Comparison of ENCODE assay signal across 15 mouse cellular contexts in the genomic region with DNA sequence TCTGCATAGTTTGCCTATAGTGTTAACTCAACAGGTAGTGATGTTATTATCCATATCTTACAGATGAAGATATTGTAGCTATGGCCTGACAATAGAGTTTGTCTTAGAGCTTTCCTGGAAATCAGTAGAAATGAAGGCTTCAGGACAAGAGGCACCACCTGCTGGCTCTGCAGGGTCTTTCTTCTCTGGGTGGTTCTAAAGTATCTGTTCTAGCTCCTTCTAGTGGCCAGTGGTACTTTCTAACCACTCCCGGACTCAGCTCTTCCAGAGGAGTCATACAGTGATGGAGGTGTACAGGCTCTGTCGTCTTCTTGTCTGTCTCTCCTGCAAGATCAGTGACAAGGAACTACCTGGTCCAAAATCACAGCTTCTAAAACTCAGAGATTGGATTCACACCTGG. TPM values are rescaled to one million over a fixed set of nuclear protein-coding genes. Genes with fewer than 3 reads are reported as not detected.
DNase-seq lines count a peak whose midpoint lies in the region; ATAC-seq and TF ChIP-seq lines count a peak whose summit lies in the region.
"Had no signal": no experiment of that assay in that cellular context is flagged by ENCODE, and none has a peak within 500 bp of the region (broad histone marks: within the 10 kb centered on the region; RNA-seq: fewer than 3 reads in every experiment).

No protein-coding gene starts in this region.

- no peak overlapping the region for H3K4me2 ChIP-seq in forebrain, postnatal 0 days (ENCODE audit: low read depth)
- H3K4me2 ChIP-seq in forebrain, embryonic 15.5 days (replicated peaks) = no peak overlapping the region
- H3K4me2 ChIP-seq: lung, embryonic 15.5 days; midbrain, embryonic 12.5 days had no signal

- no peak overlapping the region for H3K4me3 ChIP-seq in forebrain, postnatal 0 days (ENCODE audit: low read depth, low read length)
- no peak overlapping the region for H3K4me3 ChIP-seq in forebrain, embryonic 15.5 days
- H3K4me3 ChIP-seq in left cerebral cortex, adult 2 months = no peak overlapping the region
- H3K4me3 ChIP-seq: lung, embryonic 15.5 days; midbrain, embryonic 12.5 days had no signal

- no peak overlapping the region for H3K9ac ChIP-seq in forebrain, postnatal 0 days
- no peak overlapping the region for H3K9ac ChIP-seq in forebrain, embryonic 15.5 days (replicated peaks)
- H3K9ac ChIP-seq: lung, embryonic 15.5 days; midbrain, embryonic 12.5 days had no signal

- H3K27ac ChIP-seq in forebrain, postnatal 0 days (ENCODE audit: low read depth, low read length) = no peak overlapping the region
- no peak overlapping the region for H3K27ac ChIP-seq in forebrain, embryonic 15.5 days (replicated peaks)
- H3K27ac ChIP-seq in left cerebral cortex, adult 2 months = no peak overlapping the region
- H3K27ac ChIP-seq: lung, embryonic 15.5 days; midbrain, embryonic 12.5 days had no signal

- H3K4me1 ChIP-seq in forebrain, postnatal 0 days (ENCODE audit: insufficient read depth) = no peaks in the 10 kb centered on the region
- no peaks in the 10 kb centered on the region for H3K4me1 ChIP-seq in forebrain, embryonic 15.5 days
- H3K4me1 ChIP-seq: lung, embryonic 15.5 days; midbrain, embryonic 12.5 days had no signal

- no peaks in the 10 kb centered on the region for H3K27me3 ChIP-seq in forebrain, postnatal 0 days (ENCODE audit: insufficient read depth, low read length)
- H3K27me3 ChIP-seq in forebrain, embryonic 15.5 days = no peaks in the 10 kb centered on the region
- H3K27me3 ChIP-seq: lung, embryonic 15.5 days; midbrain, embryonic 12.5 days had no signal

- H3K9me3 ChIP-seq in forebrain, postnatal 0 days (ENCODE audit: low read length) = no peaks in the 10 kb centered on the region
- no peaks in the 10 kb centered on the region for H3K9me3 ChIP-seq in forebrain, embryonic 15.5 days
- H3K9me3 ChIP-seq: lung, embryonic 15.5 days; midbrain, embryonic 12.5 days had no signal

- H3K36me3 ChIP-seq in forebrain, postnatal 0 days (ENCODE audit: insufficient read depth) = no peaks in the 10 kb centered on the region
- H3K36me3 ChIP-seq in forebrain, embryonic 15.5 days = no peaks in the 10 kb centered on the region
- H3K36me3 ChIP-seq: midbrain, embryonic 12.5 days had no signal

- no peak for DNase-seq in forebrain, postnatal 0 days
- no peak for DNase-seq in left cerebral cortex, adult 2 months (ENCODE audit: extremely low spot score in 1 of 2, low spot score in 2 of 2)
- DNase-seq in left cerebral cortex, postnatal 14 days (ENCODE audit: low spot score in 2 of 2) = no peak
- DNase-seq in 3T3-L1 (ENCODE audit: low read depth, low spot score) (peak; percentile 67), ZHBTc4 (ENCODE audit: low read depth, low spot score) (peak; percentile 27)
- DNase-seq in urinary bladder, postnatal 14 days (ENCODE audit: low spot score) = no peak
- no peak for DNase-seq in spleen, adult 12 weeks (ENCODE audit: low spot score)
- DNase-seq: cerebellum, adult 2 months; heart, adult 11 months; heart, postnatal 10 days; right cerebral cortex, postnatal 25 days; thymus, postnatal 25 days had no signal

- 63% methylated on average over 2 of the region's 2 CpGs for WGBS in forebrain, postnatal 0 days
- 64% methylated on average over 2 of the region's 2 CpGs for whole genome bisulfite sequencing in forebrain, embryonic 15.5 days

- intact Hi-C loops in left cerebral cortex, adult 2 months (cut with DNase I) = no loop called here
- intact Hi-C loops in left cerebral cortex, postnatal 14 days (cut with DNase I) = no loop called here

- ATAC-seq in forebrain, postnatal 0 days = no peak
- ATAC-seq in forebrain, embryonic 15.5 days (replicated peaks) = no peak

- TF ChIP-seq CTCF in forebrain, postnatal 0 days (IDR thresholded peaks at IDR 0.05; ENCODE audit: low read depth) = peak; percentile 37; the same call in 1 of the 2 replicates
- peak; percentile 55 for TF ChIP-seq CTCF in left cerebral cortex, adult 2 months (IDR thresholded peaks at IDR 0.05)

RNA-seq across cellular contexts. Expression of gene Hacd2, which starts 46.7 kb away (rescaled TPM):
- total RNA-seq in forebrain, postnatal 0 days (2014; rRNA removed) = 13.5 and 13.9 TPM in 2 replicates
- polyA plus RNA-seq in forebrain, postnatal 0 days (2015; fragmentation: Nextera tagmentation; extraction: Ambion mirVana) = 46.3 and 50.4 TPM in 2 replicates
- 39.6 and 41.6 TPM in 2 replicates for polyA plus RNA-seq in forebrain, embryonic 15.5 days (2015; fragmentation: Nextera tagmentation; extraction: Ambion mirVana)
- 10 to 100 TPM; 25.3 to 30.2 TPM for total RNA-seq in left cerebral cortex, adult 2 months (2021)
- 10 to 100 TPM; 27.6 to 33.0 TPM for total RNA-seq in left cerebral cortex, postnatal 14 days (2021)

Comparison
In these comparisons a context has a peak if more than half of its experiments do, and no peak if none do; other contexts are left out.
1. DNase-seq: peak in 3T3-L1 (single experiment) and ZHBTc4 (single experiment); none in forebrain, postnatal 0 days (single experiment), left cerebral cortex, adult 2 months (0 of 2), left cerebral cortex, postnatal 14 days (0 of 2), urinary bladder, postnatal 14 days (single experiment) and spleen, adult 12 weeks (single experiment).